In the genomic region with DNA sequence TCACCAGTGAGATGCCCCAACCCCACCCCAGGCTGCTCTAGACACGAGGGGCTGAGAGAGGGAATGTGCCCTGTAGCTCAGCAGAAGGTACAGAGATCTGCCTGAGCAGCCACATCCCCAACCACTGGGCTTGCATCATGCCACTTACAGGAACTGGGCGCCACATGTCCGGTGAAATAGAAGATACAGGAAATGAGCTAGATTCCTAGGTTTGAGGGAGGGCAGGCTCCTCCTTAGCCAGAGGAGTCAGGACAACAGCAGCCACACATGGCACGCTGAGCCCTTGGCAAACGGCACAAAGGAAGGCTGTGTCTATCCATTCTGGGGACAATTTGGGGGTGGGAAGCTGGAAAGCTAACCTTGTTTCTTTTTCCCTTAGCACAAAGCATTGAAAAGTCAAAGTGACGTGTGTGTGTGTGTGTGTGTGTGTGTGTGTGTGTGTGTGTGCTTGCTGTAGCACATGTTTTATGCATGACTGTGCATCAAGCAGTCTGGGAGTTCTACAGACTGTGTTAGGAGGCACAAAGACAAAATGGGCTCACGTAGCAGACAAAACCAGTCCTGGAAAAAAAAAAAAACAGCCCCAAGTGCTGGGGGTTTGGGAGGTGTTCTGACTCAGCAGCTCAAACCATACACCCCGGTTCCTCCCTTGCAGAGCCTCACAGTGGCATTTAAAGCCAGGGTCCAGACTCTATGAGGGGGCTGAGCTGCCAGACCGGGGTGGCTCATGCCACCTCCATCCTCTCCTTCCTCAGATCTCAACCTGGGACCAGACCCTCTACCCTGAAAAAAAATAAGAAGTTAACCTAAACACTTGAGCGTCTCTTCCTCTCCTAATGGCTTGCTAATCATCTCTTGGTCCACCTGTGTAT, we compare ENCODE assay signal across 8 mouse cellular contexts.
DNase-seq lines count a peak whose midpoint lies in the region; ATAC-seq and TF ChIP-seq lines count a peak whose summit lies in the region.

No protein-coding gene starts in this region.

- peak; percentile 17 for DNase-seq in cerebellum, adult 9-11 months
- DNase-seq in cerebellum, adult 18-20 months = no peak
- peak; percentile 83 for DNase-seq in brain, embryonic 14.5 days (ENCODE audit: low read depth)
- peak; percentile 32 to 36 for DNase-seq in layer of hippocampus, postnatal 14 days (ENCODE audit: low spot score in 2 of 2)
- DNase-seq in mesoderm, embryonic 11.5 days (ENCODE audit: low read depth, low spot score) = peak; percentile 38
- peak; percentile 31 for DNase-seq in telencephalon, adult 2 months (ENCODE audit: low read depth, low spot score)

- TF ChIP-seq CTCF in brain, embryonic 14.5 days (IDR thresholded peaks at IDR 0.05; ENCODE audit: borderline replicate concordance, extremely low read depth, insufficient read depth, insufficient read length) = no peak

- H3K4me3 ChIP-seq in intestine, embryonic 15.5 days (replicated peaks) = no peak overlapping the region

- no peaks in the 10 kb centered on the region for H3K36me3 ChIP-seq in intestine, embryonic 15.5 days

- no peak overlapping the region for H3K9ac ChIP-seq in intestine, embryonic 15.5 days

- ATAC-seq in granulocyte monocyte progenitor cell, adult 5-6 weeks (replicated peaks; ENCODE audit: poor library complexity, severe bottlenecking) = peak; percentile 95
- no peak; the same call in 1 of the 2 replicates for ATAC-seq in intestine, embryonic 15.5 days

- no peaks in the 10 kb centered on the region for H3K4me1 ChIP-seq in intestine, embryonic 15.5 days (replicated peaks)

- WGBS in intestine, embryonic 15.5 days = 66% methylated on average over 10 of the region's 10 CpGs

- H3K9me3 ChIP-seq in intestine, embryonic 15.5 days = no peaks in the 10 kb centered on the region

- no peaks in the 10 kb centered on the region for H3K27me3 ChIP-seq in intestine, embryonic 15.5 days (replicated peaks)

- TF ChIP-seq POLR2A in brain, embryonic 14.5 days (IDR thresholded peaks at IDR 0.05; ENCODE audit: borderline replicate concordance, extremely low read depth, insufficient read depth, insufficient read length, poor library complexity, severe bottlenecking) = no peak

- H3K4me2 ChIP-seq in intestine, embryonic 15.5 days (replicated peaks) = no peak overlapping the region

- no peak overlapping the region for H3K27ac ChIP-seq in intestine, embryonic 15.5 days

Comparison
In these comparisons a context has a peak if more than half of its experiments do, and no peak if none do; other contexts are left out.
1. DNase-seq: peak in cerebellum, adult 9-11 months (single experiment), brain, embryonic 14.5 days (single experiment), layer of hippocampus, postnatal 14 days (2 of 2), mesoderm, embryonic 11.5 days (single experiment) and telencephalon, adult 2 months (single experiment); none in cerebellum, adult 18-20 months (0 of 2).